Mouse (Mus musculus): ENCODE measurements at regions not wholly inside any gene's neighbourhood (a gene's known extent, or its start where the extent isn't known, plus 50 kb on each side); places are given as distances from the start of the nearest gene placed in this dataset.

DNA sequence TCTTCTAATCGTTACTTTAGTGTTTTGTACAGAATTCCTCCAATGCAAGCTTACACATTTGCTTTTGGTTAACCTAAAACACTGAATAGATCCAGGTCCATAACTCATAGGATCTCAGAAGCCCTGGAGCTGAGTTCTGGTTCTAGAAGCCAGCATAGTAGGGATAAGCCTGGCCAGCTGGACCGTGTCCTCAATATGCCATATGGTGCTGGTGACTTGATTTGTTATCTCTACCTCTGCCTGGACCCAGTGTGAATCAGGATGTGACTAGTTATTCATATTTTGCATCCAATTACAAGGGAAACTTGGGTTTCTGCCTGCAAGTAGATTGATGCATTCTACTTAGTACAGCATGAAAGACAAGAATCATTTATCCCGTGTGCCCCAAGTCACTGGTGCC, 341.7 kb upstream of the Mgat4c start:
- Histone ChIP-seq H3K4me3 (replicated peaks) (no peak overlapping the region), H3K9me3 (no peaks in the 10 kb centered on the region), H3K36me3 (no peaks in the 10 kb centered on the region), H3K27me3 (no peaks in the 10 kb centered on the region), H3K4me1 (replicated peaks) (no peaks in the 10 kb centered on the region), H3K4me2 (no peak overlapping the region), H3K27ac (no peak overlapping the region), H3K9ac (replicated peaks) (no peak overlapping the region)
- no peak for ATAC-seq (ENCODE audit: insufficient number of reproducible peaks, insufficient read depth, low FRiP score, low TSS enrichment, low read depth)
- WGBS, result 72% methylated on average over 3 of the region's 3 CpGs

DNA sequence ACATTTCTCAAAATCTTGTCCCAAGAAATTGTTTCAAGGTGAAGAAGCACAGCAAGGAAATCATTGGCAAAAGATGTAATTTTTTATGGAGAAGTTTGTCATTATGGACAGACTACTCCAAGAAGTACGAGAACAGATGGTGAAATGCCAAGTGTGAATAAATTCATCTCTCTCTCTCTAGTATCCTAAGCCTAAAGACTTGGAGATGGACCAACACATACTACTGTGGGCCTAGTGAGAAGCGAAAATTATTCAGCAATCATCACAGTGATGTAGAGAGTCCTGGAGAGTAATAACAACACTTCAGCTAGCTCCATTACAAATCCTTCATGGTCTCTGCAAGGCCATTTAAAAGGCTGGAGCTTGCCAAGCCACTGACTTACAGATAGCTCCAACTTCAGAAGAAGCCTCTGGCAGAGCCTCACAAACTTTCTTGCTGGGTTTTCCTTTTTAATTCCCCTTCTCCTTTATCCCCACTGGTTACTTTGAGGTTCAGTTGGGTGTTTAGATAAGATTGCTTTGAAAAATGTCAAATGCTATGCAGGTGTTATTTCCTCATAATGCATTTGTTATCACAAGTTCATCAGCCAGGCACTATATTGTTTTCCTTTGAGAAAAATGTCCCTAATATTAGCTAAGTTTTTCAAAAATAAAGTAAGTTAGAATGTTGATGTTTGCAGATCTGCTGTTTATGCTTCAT, 330.9 kb upstream of the Mgat4c start:
- H3K27ac ChIP-seq, result no peak overlapping the region
- H3K4me1 ChIP-seq (replicated peaks), result no peaks in the 10 kb centered on the region
- H3K9ac ChIP-seq (replicated peaks), result no peak overlapping the region
- no peaks in the 10 kb centered on the region for H3K27me3 ChIP-seq
- H3K36me3 ChIP-seq, result no peaks in the 10 kb centered on the region
- H3K4me2 ChIP-seq, result no peak overlapping the region
- H3K4me3 ChIP-seq (replicated peaks), result no peak overlapping the region
- ATAC-seq (ENCODE audit: insufficient number of reproducible peaks, insufficient read depth, low FRiP score, low TSS enrichment, low read depth), result no peak
- H3K9me3 ChIP-seq, result no peaks in the 10 kb centered on the region
- 81% methylated on average over 2 of the region's 2 CpGs for WGBS

GRCm38 (mm10) chr10:101373850-101374581, 307.3 kb upstream of the Mgat4c start:
- H3K36me3 ChIP-seq, result no peaks in the 10 kb centered on the region
- no peak overlapping the region for H3K9ac ChIP-seq (replicated peaks)
- no peak overlapping the region for H3K27ac ChIP-seq
- no peaks in the 10 kb centered on the region for H3K4me1 ChIP-seq (replicated peaks)
- no peaks in the 10 kb centered on the region for H3K27me3 ChIP-seq
- H3K9me3 ChIP-seq, result no peaks in the 10 kb centered on the region
- WGBS, result 59% methylated on average over 9 of the region's 9 CpGs
- no peak overlapping the region for H3K4me3 ChIP-seq (replicated peaks)
- no peak overlapping the region for H3K4me2 ChIP-seq
- 0 out of 2 replicates have a peak, but pooled peaks have one; percentile 31 for ATAC-seq (ENCODE audit: insufficient number of reproducible peaks, insufficient read depth, low FRiP score, low TSS enrichment, low read depth)

GRCm38 (mm10) chr10:101393416-101393815, 287.9 kb upstream of the Mgat4c start:
- Histone ChIP-seq H3K4me3 (replicated peaks) (no peak overlapping the region), H3K4me2 (no peak overlapping the region), H3K27ac (no peak overlapping the region), H3K4me1 (replicated peaks) (no peaks in the 10 kb centered on the region), H3K27me3 (no peaks in the 10 kb centered on the region), H3K9me3 (no peaks in the 10 kb centered on the region), H3K9ac (replicated peaks) (no peak overlapping the region), H3K36me3 (no peaks in the 10 kb centered on the region)
- ATAC-seq (ENCODE audit: insufficient number of reproducible peaks, insufficient read depth, low FRiP score, low TSS enrichment, low read depth), result no peak
- 83% methylated on average over 2 of the region's 2 CpGs for WGBS

DNA sequence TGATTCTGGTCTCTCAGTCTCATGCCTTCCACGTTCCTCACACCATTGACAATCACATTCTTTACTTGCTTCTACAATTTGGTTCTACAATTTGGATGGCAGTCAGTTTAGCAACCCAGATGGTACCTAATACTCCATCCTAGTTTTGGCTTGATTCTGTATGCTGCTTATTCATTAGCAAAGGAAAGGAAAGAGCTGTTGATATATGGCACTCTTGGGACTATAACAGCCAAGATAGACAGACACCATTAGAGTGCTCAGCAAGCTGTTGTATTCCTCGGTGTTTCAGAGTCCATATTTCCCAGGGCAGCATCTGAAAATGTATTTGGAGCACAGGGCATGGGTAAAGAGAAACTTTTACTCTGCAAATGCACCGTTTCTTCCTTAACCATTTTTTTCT, 282.1 kb upstream of the Mgat4c start:
- Histone ChIP-seq H3K9ac (replicated peaks) (no peak overlapping the region), H3K4me1 (replicated peaks) (no peaks in the 10 kb centered on the region), H3K9me3 (no peaks in the 10 kb centered on the region), H3K36me3 (no peaks in the 10 kb centered on the region), H3K4me3 (replicated peaks) (no peak overlapping the region), H3K4me2 (no peak overlapping the region), H3K27me3 (no peaks in the 10 kb centered on the region), H3K27ac (no peak overlapping the region)
- no peak for ATAC-seq (ENCODE audit: insufficient number of reproducible peaks, insufficient read depth, low FRiP score, low TSS enrichment, low read depth)
- 74% methylated on average over 3 of the region's 3 CpGs for WGBS

GRCm38 (mm10) chr10:101415262-101415661, 266.0 kb upstream of the Mgat4c start:
- no peak for ATAC-seq (ENCODE audit: insufficient number of reproducible peaks, insufficient read depth, low FRiP score, low TSS enrichment, low read depth)

GRCm38 (mm10) chr10:101422562-101422961, 258.7 kb upstream of the Mgat4c start:
- no peaks in the 10 kb centered on the region for H3K36me3 ChIP-seq
- H3K9me3 ChIP-seq, result no peaks in the 10 kb centered on the region

More at GRCm38 (mm10) chr10:101415262-101415661, 266.0 kb upstream of the Mgat4c start:
- Histone ChIP-seq H3K9ac (replicated peaks) (no peak overlapping the region), H3K36me3 (no peaks in the 10 kb centered on the region), H3K4me1 (replicated peaks) (no peaks in the 10 kb centered on the region), H3K4me3 (replicated peaks) (no peak overlapping the region), H3K27me3 (no peaks in the 10 kb centered on the region), H3K27ac (no peak overlapping the region), H3K9me3 (no peaks in the 10 kb centered on the region), H3K4me2 (no peak overlapping the region)
- 45% methylated on average over 6 of the region's 6 CpGs for WGBS

More at GRCm38 (mm10) chr10:101422562-101422961, 258.7 kb upstream of the Mgat4c start:
- 67% methylated on average over 4 of the region's 4 CpGs for WGBS
- Histone ChIP-seq H3K4me2 (no peak overlapping the region), H3K9ac (replicated peaks) (no peak overlapping the region), H3K27ac (no peak overlapping the region), H3K4me3 (replicated peaks) (no peak overlapping the region), H3K4me1 (replicated peaks) (no peaks in the 10 kb centered on the region), H3K27me3 (no peaks in the 10 kb centered on the region)
- ATAC-seq (ENCODE audit: insufficient number of reproducible peaks, insufficient read depth, low FRiP score, low TSS enrichment, low read depth), result no peak
